Mouse (Mus musculus): ENCODE measurements around the gene Uprt.

DNA sequence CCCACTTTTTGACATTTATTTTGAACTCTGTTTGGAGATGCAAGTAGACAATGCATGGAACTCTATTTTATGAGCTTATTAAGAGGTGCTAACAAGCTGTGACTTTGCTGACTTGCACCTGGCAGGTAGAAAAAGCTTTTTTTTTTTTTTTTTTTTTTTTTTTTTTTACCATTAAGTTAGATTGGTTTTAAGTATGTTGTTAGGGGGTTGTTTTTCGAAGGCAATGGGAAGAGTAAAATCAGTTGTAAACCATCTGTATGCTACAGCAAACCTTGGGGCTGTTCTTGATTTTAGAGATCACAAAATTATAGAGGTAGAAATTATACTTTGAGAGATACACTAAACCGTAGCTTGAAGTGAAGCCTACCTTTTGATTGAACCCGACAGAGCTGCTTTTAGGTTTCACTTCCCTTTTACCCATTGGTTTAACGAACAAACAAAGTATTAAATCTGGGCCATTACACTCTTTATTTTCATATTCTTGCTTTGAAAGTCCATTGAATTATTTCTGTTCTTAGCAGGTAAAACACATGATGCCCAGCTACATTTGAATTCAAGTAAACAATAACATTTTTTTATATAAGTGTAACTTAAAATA lies 6.4 kb downstream of the Uprt start:
- TF ChIP-seq CTCF (IDR thresholded peaks at IDR 0.05; ENCODE audit: low read depth, low read length) (no peak), POLR2AphosphoS5 (IDR thresholded peaks at IDR 0.05; ENCODE audit: insufficient replicate concordance, low read depth, low read length) (no peak), GATA1 (IDR thresholded peaks at IDR 0.05; ENCODE audit: borderline replicate concordance, low read length) (no peak), TAL1 (conservative IDR thresholded peaks at IDR 0.05; ENCODE audit: low read depth, low read length) (no peak), GATA2 (IDR thresholded peaks at IDR 0.05; ENCODE audit: borderline replicate concordance, low read depth, low read length) (no peak)

Data from G1E (cell line).